ENCODE assay signal across 13 mouse cellular contexts in genomic region chr1:23846044-23846680, GRCm38 (mm10).
A peak's percentile ranks its signal among the peaks of the same experiment; 100 is the strongest.
DNase-seq lines count a peak whose midpoint lies in the region; ATAC-seq lines count a peak whose summit lies in the region.
"Had no signal": no experiment of that assay in that cellular context is flagged by ENCODE, and none has a peak within 500 bp of the region (broad histone marks: within the 10 kb centered on the region; RNA-seq: fewer than 3 reads in every experiment).

No protein-coding gene starts in this region.

- intact Hi-C loops in left cerebral cortex, postnatal 10 days (cut with DNase I) = no loop called here
- intact Hi-C loops in gastrocnemius, postnatal 36 days (cut with DNase I) = no loop called here

- ATAC-seq in cerebellum, adult (ENCODE audit: insufficient number of reproducible peaks, low FRiP score, low TSS enrichment) = peak; percentile 79
- ATAC-seq: lung, postnatal 0 days had no signal

- DNase-seq in left cerebral cortex, postnatal 10 days (ENCODE audit: extremely low spot score in 1 of 2, low spot score in 2 of 2) = peak; percentile 11 to 60
- DNase-seq in left cerebral cortex, adult 11 months (ENCODE audit: low spot score) = no peak
- peak; percentile 91 for DNase-seq in cerebellum, adult 9-11 months
- DNase-seq in layer of hippocampus, adult 9-11 months = peak; percentile 51
- no peak for DNase-seq in frontal cortex, postnatal 14 days (ENCODE audit: low spot score in 2 of 2)
- DNase-seq in urinary bladder, postnatal 14 days (ENCODE audit: low spot score) = no peak
- no peak for DNase-seq in gastrocnemius, postnatal 36 days
- DNase-seq: heart, adult 18-20 months; heart, postnatal 36 days; kidney, postnatal 10 days; right cerebral cortex, adult 18-20 months had no signal

Comparison
In these comparisons a context has a peak if more than half of its experiments do, and no peak if none do; other contexts are left out.
1. DNase-seq: peak in left cerebral cortex, postnatal 10 days (2 of 2), cerebellum, adult 9-11 months (single experiment) and layer of hippocampus, adult 9-11 months (single experiment); none in left cerebral cortex, adult 11 months (single experiment), frontal cortex, postnatal 14 days (0 of 2), urinary bladder, postnatal 14 days (single experiment) and gastrocnemius, postnatal 36 days (0 of 2).